Mouse (Mus musculus) left cerebral cortex, postnatal 36 days (tissue): ENCODE measurements around the gene Arl5a. TPM values are rescaled to one million over a fixed set of nuclear protein-coding genes. Genes with fewer than 3 reads are reported as not detected.

ENCODE experiments used
- DNase-seq, 2 experiments: peaks; one replicate each; pipeline ENCODE4 v3.0.0; 2021 to 2022; ENCODE audit warnings: low spot score in 2 of 2, mixed read lengths in 1 of 2
- intact Hi-C: fragments of 180-260 bp; cut with DNase I; formaldehyde crosslinking; loops from one replicate; pipeline ENCODE4 v1.15.1; 2025
- total RNA-seq, 2 experiments: library from RNA; stranded (reverse); gene quantifications; 2 replicates each; pipeline ENCODE4 v1.2.3; 2021

Gene Arl5a
- total RNA-seq, 2 experiments from 2014 or later, result 61.9 to 62.2 TPM

GRCm38 (mm10) chr2:52424248-52424728 lies 413 bp downstream of the Arl5a start:
- DNase-seq, result no peak
- intact Hi-C loops, result loop anchor here (2.0 kb wide), 1 partner anchor 167 kb away; no protein-coding TSS in a partner anchor

- intact Hi-C loops, result loop anchor here (2.0 kb wide), 1 partner anchor 167 kb away; no protein-coding TSS in a partner anchor
- DNase-seq, result no peak
These were observed 972 bp downstream of the Arl5a start for GRCm38 (mm10) chr2:52423611-52424247.

GRCm38 (mm10) chr2:52422871-52423610 lies 1.7 kb downstream of the Arl5a start:
- DNase-seq, result no peak
- intact Hi-C loops, result no loop called here

GRCm38 (mm10) chr2:52421197-52421596 lies 3.5 kb downstream of the Arl5a start:
- DNase-seq, result no peak
- intact Hi-C loops, result no loop called here

- intact Hi-C loops, result no loop called here
- DNase-seq, result no peak
These were observed 4.5 kb downstream of the Arl5a start for GRCm38 (mm10) chr2:52420001-52420710.

- DNase-seq, result no peak
These were observed 5.4 kb downstream of the Arl5a start for GRCm38 (mm10) chr2:52419295-52419694.

GRCm38 (mm10) chr2:52412524-52413037 lies 12.1 kb downstream of the Arl5a start:
- intact Hi-C loops, result no loop called here
- no peak for DNase-seq

More at GRCm38 (mm10) chr2:52419295-52419694, 5.4 kb downstream of the Arl5a start:
- intact Hi-C loops, result no loop called here

- no peak for DNase-seq
- intact Hi-C loops, result loop anchor here (5.0 kb wide), 1 partner anchor 144 kb away; no protein-coding TSS in a partner anchor
These were observed 18.2 kb downstream of the Arl5a start for GRCm38 (mm10) chr2:52406480-52406879.

GRCm38 (mm10) chr2:52405238-52405637 lies 19.5 kb downstream of the Arl5a start:
- no peak for DNase-seq
- intact Hi-C loops, result loop anchor here (5.0 kb wide), 1 partner anchor 143 kb away; no protein-coding TSS in a partner anchor

- DNase-seq, result no peak
- intact Hi-C loops, result no loop called here
These were observed 30.2 kb downstream of the Arl5a start for GRCm38 (mm10) chr2:52394529-52394928.

- intact Hi-C loops, result no loop called here
- no peak for DNase-seq
These were observed 34.2 kb downstream of the Arl5a start for GRCm38 (mm10) chr2:52390415-52390975.

GRCm38 (mm10) chr2:52389975-52390374 lies 34.7 kb downstream of the Arl5a start:
- intact Hi-C loops, result no loop called here
- DNase-seq, result no peak

- DNase-seq, result no peak
- intact Hi-C loops, result no loop called here
These were observed 38.2 kb downstream of the Arl5a start for GRCm38 (mm10) chr2:52386451-52386850.

- intact Hi-C loops, result no loop called here
- no peak for DNase-seq
These were observed 38.7 kb downstream of the Arl5a start for GRCm38 (mm10) chr2:52386037-52386436.

GRCm38 (mm10) chr2:52378848-52379261 lies 45.8 kb downstream of the Arl5a start:
- intact Hi-C loops, result no loop called here
- no peak for DNase-seq

- DNase-seq, result no peak
- intact Hi-C loops, result no loop called here
These were observed 46.3 kb downstream of the Arl5a start, which contains the start of gene Neb for GRCm38 (mm10) chr2:52378448-52378804. Neb (minus strand) TSS chr2:52378474.

GRCm38 (mm10) chr2:52377706-52378447 lies 46.8 kb downstream of the Arl5a start:
- no peak for DNase-seq
- intact Hi-C loops, result no loop called here

GRCm38 (mm10) chr2:52374706-52375105 lies 50.0 kb downstream of the Arl5a start:
- intact Hi-C loops, result no loop called here

GRCm38 (mm10) chr2:52372480-52372879 lies 52.2 kb downstream of the Arl5a start:
- intact Hi-C loops, result no loop called here
- DNase-seq, result no peak

More at GRCm38 (mm10) chr2:52374706-52375105, 50.0 kb downstream of the Arl5a start:
- DNase-seq, result no peak
